Mouse (Mus musculus): ENCODE measurements around the gene Ntn4. TPM values are rescaled to one million over a fixed set of nuclear protein-coding genes. Genes with fewer than 3 reads are reported as not detected.

Ntn4 gene
- total RNA-seq, 2 experiments from 2014 or later, result 9.1 to 11.5 TPM

DNA sequence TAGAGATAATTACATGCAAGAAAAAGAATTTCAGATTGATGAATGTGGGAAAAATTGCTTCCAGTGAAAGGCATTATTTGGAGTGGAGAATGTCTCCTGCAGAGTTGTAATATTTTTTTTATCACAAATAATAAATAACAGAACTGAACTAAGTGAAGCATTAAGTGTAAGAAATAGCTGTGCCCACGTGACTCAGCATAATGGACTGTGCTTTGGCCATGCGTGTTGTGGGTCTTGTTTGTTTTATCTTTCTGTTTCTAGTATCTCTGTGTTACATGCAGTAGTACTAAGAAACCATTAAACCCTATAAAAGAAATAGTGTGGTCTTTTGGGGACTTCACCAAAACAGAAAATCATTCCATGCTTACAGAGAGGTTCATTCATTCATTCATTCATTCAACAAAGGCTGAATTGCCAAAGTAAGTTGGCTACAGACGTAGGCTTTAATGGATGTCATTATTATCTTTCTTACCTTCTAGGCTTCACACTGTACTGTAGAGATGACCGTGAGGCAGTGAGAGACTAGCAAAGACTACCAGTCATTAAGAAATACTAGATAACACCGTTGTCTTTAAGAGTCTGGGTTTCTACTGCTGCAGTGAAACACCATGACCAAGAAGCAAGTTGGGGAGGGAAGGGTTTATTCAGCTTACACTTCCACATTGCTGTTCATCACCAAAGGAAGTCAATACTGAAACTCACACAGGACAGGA lies 81.3 kb downstream of the Ntn4 start:
- Histone ChIP-seq H3K27ac (no peak overlapping the region), H3K4me3 (no peak overlapping the region)
- intact Hi-C loops (cut with DNase I), result no loop called here
- no peak for DNase-seq (ENCODE audit: extremely low spot score in 1 of 2, low spot score in 2 of 2)
- no peak for TF ChIP-seq CTCF (IDR thresholded peaks at IDR 0.05)

DNA sequence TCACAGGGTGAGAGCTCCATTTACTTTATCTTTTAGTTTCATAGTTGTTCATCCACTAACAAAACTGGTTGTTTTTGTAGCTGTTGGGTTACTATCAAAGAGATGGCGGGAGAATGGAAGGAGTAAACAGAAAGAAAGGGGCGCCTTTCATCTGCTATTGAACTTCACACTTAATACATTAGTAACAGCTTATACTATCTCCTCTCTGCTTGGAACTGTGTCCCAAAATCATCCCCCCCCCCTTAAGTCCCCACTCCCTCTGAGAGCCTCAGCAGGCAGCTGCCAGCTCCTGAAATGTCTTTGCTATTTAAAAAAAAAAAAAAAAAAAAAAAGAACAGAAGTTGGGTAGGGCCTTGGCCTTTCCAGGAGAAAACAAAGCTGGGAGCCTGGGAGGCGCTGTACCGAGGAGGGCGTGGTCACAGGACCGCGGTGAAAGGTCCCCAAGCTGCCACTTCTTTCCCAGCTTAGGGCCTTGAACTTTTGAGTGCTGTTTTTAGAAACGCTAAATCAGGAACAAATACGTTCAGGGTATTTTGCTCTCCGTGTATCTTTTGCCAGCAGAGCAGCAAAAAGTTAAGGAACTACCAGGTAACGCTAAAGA lies 83.6 kb downstream of the Ntn4 start:
- TF ChIP-seq CTCF (IDR thresholded peaks at IDR 0.05), result no peak
- Histone ChIP-seq H3K4me3 (no peak overlapping the region), H3K27ac (no peak overlapping the region)
- DNase-seq (ENCODE audit: extremely low spot score in 1 of 2, low spot score in 2 of 2), result no peak
- intact Hi-C loops (cut with DNase I), result no loop called here

DNA sequence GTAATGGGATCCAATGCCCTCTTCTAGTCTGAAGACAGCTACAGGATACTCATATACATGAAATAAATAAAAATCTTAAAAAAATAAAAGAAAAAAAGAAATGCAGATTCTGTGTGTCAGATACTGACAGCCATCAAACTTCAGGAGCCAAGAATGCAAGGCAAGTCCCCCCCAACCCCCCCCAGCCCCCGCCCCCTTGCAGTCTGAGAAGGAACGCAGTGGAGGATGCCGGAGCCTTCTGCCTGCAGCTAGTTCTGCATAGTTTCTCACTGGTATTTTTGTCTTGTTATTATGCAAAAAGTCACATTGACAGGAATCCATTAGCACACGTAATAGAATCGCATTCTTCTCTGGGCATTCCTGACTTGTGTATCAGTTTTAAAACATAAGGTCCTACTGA lies 87.7 kb downstream of the Ntn4 start:
- DNase-seq (ENCODE audit: extremely low spot score in 1 of 2, low spot score in 2 of 2), result no peak
- intact Hi-C loops (cut with DNase I), result no loop called here
- Histone ChIP-seq H3K27ac (no peak overlapping the region), H3K4me3 (no peak overlapping the region)
- TF ChIP-seq CTCF (IDR thresholded peaks at IDR 0.05), result no peak

DNA sequence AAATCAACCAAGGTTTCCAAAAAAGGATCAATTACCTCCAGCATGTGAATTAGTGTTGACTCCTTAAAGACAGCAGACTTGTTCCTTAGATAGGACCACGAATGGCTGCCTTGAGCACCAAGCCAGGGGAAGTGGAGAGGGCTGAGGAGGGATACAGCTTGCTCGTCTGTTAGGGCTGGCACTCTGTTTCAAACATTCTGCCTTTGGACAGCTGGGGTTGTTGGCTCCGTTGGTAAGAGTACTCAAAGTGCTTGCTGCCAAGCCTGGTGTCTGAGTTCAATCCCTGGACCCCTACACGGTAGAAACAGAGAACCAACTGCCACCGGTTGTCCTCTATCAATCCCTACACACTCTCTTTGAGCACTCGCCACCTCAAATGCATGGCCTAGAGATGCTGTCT lies 90.0 kb downstream of the Ntn4 start:
- Histone ChIP-seq H3K4me3 (no peak overlapping the region), H3K27ac (no peak overlapping the region)
- intact Hi-C loops (cut with DNase I), result no loop called here
- TF ChIP-seq CTCF (IDR thresholded peaks at IDR 0.05), result no peak
- no peak for DNase-seq (ENCODE audit: extremely low spot score in 1 of 2, low spot score in 2 of 2)

DNA sequence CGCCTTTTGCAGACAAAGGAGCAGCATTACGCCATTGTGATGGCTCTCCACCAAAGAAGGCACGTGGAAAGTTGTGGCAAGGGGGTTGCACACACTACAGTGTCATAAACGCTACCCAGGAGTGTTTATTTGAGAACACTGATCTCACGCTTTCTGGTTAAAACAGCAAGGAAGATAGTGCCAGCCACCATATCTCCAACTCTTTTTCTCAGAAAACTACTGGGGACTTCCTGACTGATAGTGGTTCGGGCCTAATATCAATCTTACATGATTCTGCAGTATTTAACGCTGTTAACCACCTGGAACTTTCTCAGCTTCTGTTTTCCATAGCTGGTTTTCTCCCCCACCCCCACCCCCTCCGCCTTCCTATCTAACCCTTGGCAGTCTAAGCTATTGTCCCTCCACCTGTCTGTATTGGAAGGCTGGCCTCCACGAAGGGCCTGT lies 90.8 kb downstream of the Ntn4 start:
- no peak overlapping the region for H3K27ac ChIP-seq
- intact Hi-C loops (cut with DNase I), result no loop called here
- H3K4me3 ChIP-seq, result no peak overlapping the region
- DNase-seq (ENCODE audit: extremely low spot score in 1 of 2, low spot score in 2 of 2), result no peak
- no peak for TF ChIP-seq CTCF (IDR thresholded peaks at IDR 0.05)

DNA sequence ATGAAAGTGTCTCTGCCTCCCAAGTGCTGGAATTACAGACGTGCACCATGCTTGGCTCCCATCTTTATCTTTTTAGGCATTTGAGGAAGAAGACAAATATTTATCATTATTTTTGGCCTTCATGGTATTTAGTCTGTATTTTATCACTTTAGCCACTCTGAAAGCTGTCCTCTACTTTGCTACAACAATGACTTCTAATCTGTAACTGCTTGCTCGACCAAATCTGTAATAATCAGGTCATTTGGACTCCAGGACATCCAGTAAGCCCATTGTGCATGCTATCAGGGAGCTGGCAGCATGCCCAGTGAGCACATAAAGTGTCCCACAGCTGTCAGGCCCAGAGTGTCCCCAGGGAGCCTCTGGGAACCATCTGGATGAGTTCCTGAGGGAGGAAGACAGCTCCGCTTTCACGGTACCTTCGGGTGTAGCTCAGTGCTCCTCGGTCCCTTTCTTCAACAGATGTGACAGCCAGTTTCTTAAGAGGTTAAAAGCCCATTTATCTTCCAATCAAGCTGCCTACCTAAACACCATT lies 95.7 kb downstream of the Ntn4 start:
- DNase-seq (ENCODE audit: extremely low spot score in 1 of 2, low spot score in 2 of 2), result no peak
- Histone ChIP-seq H3K27ac (no peak overlapping the region), H3K4me3 (no peak overlapping the region)
- TF ChIP-seq CTCF (IDR thresholded peaks at IDR 0.05), result no peak
- intact Hi-C loops (cut with DNase I), result no loop called here

DNA sequence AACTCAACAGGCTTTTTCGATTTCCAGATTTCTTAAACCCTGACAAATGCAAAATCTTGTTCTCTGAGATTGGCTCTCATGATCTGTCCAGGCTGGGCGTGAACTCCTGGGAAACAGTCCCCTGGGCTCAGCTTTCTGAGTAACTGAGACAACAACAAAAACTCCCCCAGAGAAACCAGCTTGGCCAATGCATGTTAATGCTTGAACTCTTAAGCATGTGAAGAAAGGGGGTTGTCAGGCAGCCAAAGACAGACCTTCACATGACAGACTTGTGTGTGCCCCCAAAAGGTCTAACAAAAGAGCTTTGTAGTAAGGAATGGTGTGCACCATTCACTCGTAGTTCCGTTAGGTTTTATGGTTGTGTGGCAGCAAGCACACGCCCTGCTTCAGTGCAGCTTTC lies 96.6 kb downstream of the Ntn4 start:
- DNase-seq (ENCODE audit: extremely low spot score in 1 of 2, low spot score in 2 of 2), result no peak
- intact Hi-C loops (cut with DNase I), result no loop called here
- Histone ChIP-seq H3K27ac (no peak overlapping the region), H3K4me3 (no peak overlapping the region)
- no peak for TF ChIP-seq CTCF (IDR thresholded peaks at IDR 0.05)

DNA sequence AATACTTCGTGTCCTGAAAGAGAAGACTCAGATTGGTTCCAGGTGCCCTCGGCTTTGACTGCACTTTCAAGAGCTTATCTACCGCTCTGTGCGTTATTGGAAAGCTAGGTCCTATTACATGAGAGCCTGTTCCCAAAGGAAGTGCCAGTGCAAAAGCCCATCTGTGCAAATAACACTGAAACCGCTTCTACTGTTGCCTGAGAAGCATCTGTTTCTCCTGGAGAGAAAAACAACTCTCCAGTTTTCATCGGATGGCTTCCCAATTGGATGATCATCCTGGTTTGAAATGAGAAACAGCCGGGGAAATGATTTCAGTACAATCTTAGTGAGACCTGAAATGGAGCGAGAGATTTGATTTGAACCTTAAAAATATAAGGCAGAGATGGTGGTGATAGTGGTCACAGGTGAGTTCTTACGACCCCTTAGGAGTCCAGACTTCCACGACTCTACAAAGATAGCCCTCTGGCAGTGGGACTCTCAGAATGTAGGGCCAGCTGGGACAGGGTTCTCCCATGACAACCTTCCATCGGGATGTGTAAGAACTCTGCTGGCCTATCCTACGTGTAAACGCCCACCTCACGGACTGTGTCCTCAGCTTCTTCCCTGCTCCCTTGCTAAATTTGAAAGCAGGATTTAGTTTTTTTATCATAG lies 101.1 kb downstream of the Ntn4 start:
- TF ChIP-seq CTCF (IDR thresholded peaks at IDR 0.05), result no peak
- H3K4me3 ChIP-seq, result no peak overlapping the region
- no peak overlapping the region for H3K27ac ChIP-seq
- no peak for DNase-seq (ENCODE audit: extremely low spot score in 1 of 2, low spot score in 2 of 2)
- intact Hi-C loops (cut with DNase I), result no loop called here

DNA sequence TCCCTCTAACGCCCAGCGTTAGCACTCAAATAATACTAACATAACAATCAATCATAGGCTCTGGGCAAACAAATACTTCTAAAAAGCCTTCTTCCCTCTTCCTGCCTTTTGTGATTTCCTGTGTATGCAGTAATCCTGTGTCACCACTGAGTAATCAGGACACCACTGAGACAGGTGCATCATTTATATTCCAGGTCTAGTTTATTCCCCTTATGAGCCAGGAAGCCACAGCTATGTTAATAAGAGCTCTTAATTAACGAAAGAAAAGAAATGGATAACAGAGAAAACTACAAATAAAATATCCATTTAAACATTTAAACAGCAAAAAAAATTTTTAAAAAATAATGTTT lies 101.6 kb downstream of the Ntn4 start:
- Histone ChIP-seq H3K4me3 (no peak overlapping the region), H3K27ac (no peak overlapping the region)
- DNase-seq (ENCODE audit: extremely low spot score in 1 of 2, low spot score in 2 of 2), result no peak
- no peak for TF ChIP-seq CTCF (IDR thresholded peaks at IDR 0.05)
- intact Hi-C loops (cut with DNase I), result no loop called here

DNA sequence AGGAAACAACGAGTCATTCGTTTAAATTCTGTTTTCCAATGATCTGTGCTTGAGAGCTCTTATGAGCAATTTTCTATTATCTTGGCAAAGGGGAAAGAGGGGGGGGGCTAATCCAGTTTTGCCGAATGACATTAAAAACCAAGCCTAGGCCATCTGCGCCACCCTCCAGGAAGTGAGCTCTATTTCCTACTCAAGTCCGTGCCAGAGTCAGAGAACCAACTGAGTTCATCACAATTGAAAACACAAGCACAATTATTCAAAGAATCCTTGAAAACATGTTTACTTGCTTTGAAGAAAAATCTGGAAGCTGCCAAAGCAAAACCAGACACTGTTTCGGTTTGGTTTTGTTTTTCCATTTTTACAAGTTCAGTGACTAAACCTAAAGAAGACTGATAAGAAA lies 102.1 kb downstream of the Ntn4 start:
- Histone ChIP-seq H3K4me3 (no peak overlapping the region), H3K27ac (no peak overlapping the region)
- no peak for DNase-seq (ENCODE audit: extremely low spot score in 1 of 2, low spot score in 2 of 2)
- TF ChIP-seq CTCF (IDR thresholded peaks at IDR 0.05), result no peak
- intact Hi-C loops (cut with DNase I), result no loop called here

DNA sequence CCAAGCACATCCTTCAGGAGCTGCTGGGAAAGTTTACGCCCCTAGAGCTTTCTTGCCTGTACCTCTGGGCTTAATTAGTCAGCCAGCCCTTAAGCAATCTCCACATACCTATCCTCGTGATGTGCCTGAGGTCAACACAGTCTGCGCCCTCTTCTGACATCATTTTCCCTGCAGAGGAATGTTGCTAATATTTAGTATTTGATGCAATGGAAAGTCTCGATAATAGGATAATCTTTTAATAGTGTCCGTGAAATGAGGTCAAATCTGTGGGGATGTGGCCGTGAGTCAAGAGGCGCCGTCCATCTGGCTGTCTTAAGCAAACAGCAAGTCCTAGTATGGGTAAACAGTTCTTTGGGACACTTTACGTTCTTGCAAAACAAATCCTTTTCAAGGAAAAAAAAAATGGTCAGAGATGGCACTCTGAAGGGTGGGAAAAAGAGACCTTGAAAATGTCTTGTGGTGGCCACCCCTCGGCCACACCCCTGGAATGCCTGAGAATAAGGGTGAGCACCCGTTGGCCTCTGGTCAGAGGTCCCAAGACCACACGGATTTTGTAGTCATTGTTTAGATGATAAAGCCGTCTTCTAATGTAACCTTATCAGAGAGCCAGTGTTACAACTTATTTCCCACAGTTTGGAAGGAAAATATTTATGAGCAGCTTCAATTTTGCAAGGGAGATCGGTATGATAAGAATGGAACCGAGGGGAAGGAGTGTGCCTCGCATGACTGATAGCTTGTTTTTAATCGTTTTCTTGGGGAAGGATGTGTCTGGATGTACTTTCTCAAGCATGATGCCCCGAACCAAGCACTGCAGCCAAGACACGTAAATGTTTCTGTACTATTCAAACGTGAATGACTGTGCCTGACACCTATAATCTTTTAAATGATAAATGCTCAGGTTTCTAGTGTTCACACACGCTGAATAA lies 109.0 kb downstream of the Ntn4 start:
- no peak for TF ChIP-seq CTCF (IDR thresholded peaks at IDR 0.05)
- intact Hi-C loops (cut with DNase I), result no loop called here
- no peak for DNase-seq (ENCODE audit: extremely low spot score in 1 of 2, low spot score in 2 of 2)
- Histone ChIP-seq H3K4me3 (no peak overlapping the region), H3K27ac (no peak overlapping the region)

DNA sequence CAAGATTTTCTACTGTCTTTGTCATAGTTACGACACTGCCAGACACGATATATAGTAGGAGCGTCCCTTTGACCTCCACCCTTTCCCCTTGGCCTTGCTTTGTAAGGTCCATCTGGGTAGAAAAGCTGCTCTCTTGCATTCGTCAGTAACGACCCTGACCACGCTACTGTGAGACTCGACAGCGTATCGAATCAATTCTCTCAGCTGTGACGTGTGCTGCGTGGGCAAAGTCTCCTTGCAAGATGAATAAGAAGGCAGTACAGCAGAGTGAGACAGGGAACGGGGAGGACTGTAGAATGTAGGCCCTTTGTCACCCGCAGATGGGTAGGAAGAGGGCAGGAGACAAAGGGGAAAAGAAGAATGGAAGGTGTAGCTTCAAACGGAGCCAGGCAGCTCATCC lies 110.8 kb downstream of the Ntn4 start:
- DNase-seq (ENCODE audit: extremely low spot score in 1 of 2, low spot score in 2 of 2), result no peak
- no peak overlapping the region for H3K4me3 ChIP-seq
- no peak overlapping the region for H3K27ac ChIP-seq
- intact Hi-C loops (cut with DNase I), result no loop called here
- TF ChIP-seq CTCF (IDR thresholded peaks at IDR 0.05), result no peak
